Mouse (Mus musculus): ENCODE results near the gene Wnt11. TPM values are rescaled to one million over a fixed set of nuclear protein-coding genes. Genes with fewer than 3 reads are reported as not detected.

The Wnt11 gene
- total and polyA plus RNA-seq, 3 experiments, result not detected

DNA sequence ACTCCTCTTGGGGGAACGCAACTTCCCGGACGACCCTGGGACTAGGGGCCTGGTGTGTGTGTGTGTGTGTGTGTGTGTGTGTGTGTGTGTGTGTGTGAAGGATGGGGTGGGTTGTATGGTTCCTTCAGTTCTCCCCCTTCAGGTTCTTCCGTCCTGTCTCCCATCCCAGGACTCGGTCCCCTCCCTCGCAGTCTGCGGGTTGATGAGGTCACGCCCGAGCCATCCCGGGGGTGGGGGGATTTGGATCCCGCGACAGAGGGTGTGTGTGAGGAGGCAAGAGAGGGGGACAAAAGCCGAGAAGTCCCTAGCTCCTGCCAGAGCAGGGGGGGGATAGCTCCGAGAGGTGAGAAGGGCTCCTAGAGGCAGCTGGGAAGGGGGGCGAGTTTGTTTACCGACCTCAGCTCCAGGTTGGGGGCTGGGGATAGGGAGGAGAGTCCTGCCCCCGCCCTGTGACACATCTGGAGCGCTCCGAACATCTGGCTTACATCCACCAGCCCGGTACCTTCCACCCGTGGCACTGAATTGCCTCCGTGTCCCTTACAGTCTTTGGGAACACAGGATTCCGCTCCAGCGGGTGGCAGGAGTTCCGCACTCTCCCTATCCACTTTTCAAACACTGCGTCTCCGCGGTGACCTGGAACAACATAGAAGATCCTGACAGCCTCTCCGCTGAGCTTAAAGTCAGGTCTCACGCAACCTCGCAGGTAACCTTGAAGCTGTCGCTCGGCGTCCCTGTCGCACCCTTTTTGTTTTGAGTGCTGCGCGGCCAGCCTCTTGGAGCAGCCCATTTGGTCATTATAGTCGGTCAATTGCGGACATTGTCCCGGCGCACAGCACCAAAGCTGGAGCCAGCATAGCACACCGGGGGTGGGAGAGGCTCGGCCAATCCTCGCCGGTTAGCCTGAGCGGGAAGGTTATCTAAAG lies 868 bp downstream of the Wnt11 start:
- no peak overlapping the region for H3K9ac ChIP-seq (ENCODE audit: control insufficient read depth, low read depth, low read length, poor library complexity, severe bottlenecking)
- TF ChIP-seq SIN3A (IDR thresholded peaks at IDR 0.05; ENCODE audit: low read length), result no peak
- TF ChIP-seq MYC (IDR thresholded peaks at IDR 0.05; ENCODE audit: low read depth, low read length), result no peak
- TF ChIP-seq RAD21 (IDR thresholded peaks at IDR 0.05; ENCODE audit: low read depth, low read length), result no peak
- TF ChIP-seq POLR2A (IDR thresholded peaks at IDR 0.05; ENCODE audit: control insufficient read depth in 1 of 2, insufficient read depth in 1 of 2, low read depth in 1 of 2, low read length in 2 of 2, poor library complexity in 1 of 2), result no peak
- no peak for TF ChIP-seq POLR2AphosphoS5 (IDR thresholded peaks at IDR 0.05; ENCODE audit: borderline replicate concordance, low read depth, low read length)
- no peak for TF ChIP-seq USF2 (IDR thresholded peaks at IDR 0.05; ENCODE audit: borderline replicate concordance in 1 of 2, insufficient read depth in 1 of 2, low read depth in 1 of 2, low read length in 2 of 2)
- no peak for TF ChIP-seq TBP (IDR thresholded peaks at IDR 0.05; ENCODE audit: low read depth, low read length)
- TF ChIP-seq ETS1 (IDR thresholded peaks at IDR 0.05; ENCODE audit: low read depth, low read length), result no peak
- TF ChIP-seq TCF12 (IDR thresholded peaks at IDR 0.05; ENCODE audit: low read depth, low read length), result no peak
- no peak for TF ChIP-seq MEF2A (IDR thresholded peaks at IDR 0.05; ENCODE audit: extremely low read depth, insufficient replicate concordance, low read depth, low read length, poor library complexity, severe bottlenecking)
- no peaks in the 10 kb centered on the region for H3K79me2 ChIP-seq (ENCODE audit: control insufficient read depth, insufficient read depth, low read length, poor library complexity)
- DNase-seq (ENCODE audit: low read depth, low spot score), result no peak
- H3K36me3 ChIP-seq (ENCODE audit: control insufficient read depth in 1 of 2, insufficient read depth in 2 of 2, low read length in 2 of 2), result no peaks in the 10 kb centered on the region
- no peak overlapping the region for H3K4me3 ChIP-seq (ENCODE audit: control insufficient read depth in 1 of 2, insufficient read depth in 1 of 2, low read depth in 2 of 2, low read length in 2 of 2)
- H3K27me3 ChIP-seq (ENCODE audit: control insufficient read depth in 1 of 2, insufficient read depth in 2 of 2, low read length in 2 of 2), result no peaks in the 10 kb centered on the region
- no peak overlapping the region for H3K27ac ChIP-seq (ENCODE audit: control insufficient read depth, low read depth, low read length)
- no peaks in the 10 kb centered on the region; a peak in 1 of 4 replicates for H3K4me1 ChIP-seq (ENCODE audit: control insufficient read depth in 1 of 2, insufficient read depth in 2 of 2, low read length in 2 of 2)
- H3K9me3 ChIP-seq (replicated peaks; ENCODE audit: insufficient read depth, low read length), result no peaks in the 10 kb centered on the region

- H3K27ac ChIP-seq (ENCODE audit: control insufficient read depth, low read depth, low read length), result no peak overlapping the region
- H3K36me3 ChIP-seq (ENCODE audit: control insufficient read depth in 1 of 2, insufficient read depth in 2 of 2, low read length in 2 of 2), result no peaks in the 10 kb centered on the region
- no peak for TF ChIP-seq GATA1 (IDR thresholded peaks at IDR 0.05; ENCODE audit: low read depth, low read length)
- peak; percentile 24 to 51 (median 43); a peak in 5 of 6 replicates for TF ChIP-seq CTCF (IDR thresholded peaks at IDR 0.05 in 2 of 3, conservative IDR thresholded peaks at IDR 0.05 in 1 of 3; ENCODE audit: control insufficient read depth in 1 of 3, insufficient read depth in 1 of 3, low read depth in 2 of 3, low read length in 3 of 3, poor library complexity in 1 of 3, severe bottlenecking in 1 of 3)
- peak; percentile 38 for TF ChIP-seq SMC3 (IDR thresholded peaks at IDR 0.05; ENCODE audit: low read depth, low read length)
- no peaks in the 10 kb centered on the region for H3K27me3 ChIP-seq (ENCODE audit: control insufficient read depth in 1 of 2, insufficient read depth in 2 of 2, low read length in 2 of 2)
- H3K4me1 ChIP-seq (ENCODE audit: control insufficient read depth in 1 of 2, insufficient read depth in 2 of 2, low read length in 2 of 2), result peaks cover 0 to 3% of the 10 kb centered on the region in 2 experiments; a peak in 1 of 4 replicates
- no peaks in the 10 kb centered on the region for H3K79me2 ChIP-seq (ENCODE audit: control insufficient read depth, insufficient read depth, low read length, poor library complexity)
- no peaks in the 10 kb centered on the region for H3K9me3 ChIP-seq (replicated peaks; ENCODE audit: insufficient read depth, low read length)
- no peak for DNase-seq (ENCODE audit: low read depth, low spot score)
- H3K4me3 ChIP-seq (ENCODE audit: control insufficient read depth in 1 of 2, insufficient read depth in 1 of 2, low read depth in 2 of 2, low read length in 2 of 2), result no peak overlapping the region
- no peak overlapping the region for H3K9ac ChIP-seq (ENCODE audit: control insufficient read depth, low read depth, low read length, poor library complexity, severe bottlenecking)
Measured at GRCm38 (mm10) chr7:98836646-98837045, 1.7 kb downstream of the Wnt11 start.
